Mouse (Mus musculus) small intestine, adult 2 months (tissue): ENCODE results near the gene Mctp1.

Source experiments
- CTCF ChIP-seq: fragments of 200-500 bp; IDR thresholded peaks from 2 replicates; pipeline ENCODE4 v1.5.1; 2012; ENCODE audit warnings: low read depth, mild to moderate bottlenecking, control low read depth, inconsistent platforms, low read length, moderate library complexity, mixed read lengths; ENCODE audit not compliant: insufficient replicate concordance, insufficient read length; ENCODE audit errors: extremely low read depth
- POLR2A ChIP-seq: fragments of 200-500 bp; IDR thresholded peaks from 2 replicates; pipeline ENCODE4 v1.6.1; 2012; ENCODE audit warnings: low read depth, mild to moderate bottlenecking, control low read depth, inconsistent platforms, low read length, moderate library complexity

- TF ChIP-seq CTCF, result no peak
- no peak for TF ChIP-seq POLR2A
Observed at GRCm38 (mm10) chr13:76564061-76564460, 179.7 kb downstream of the Mctp1 start.
